Mouse (Mus musculus): ENCODE data around the gene Vmn1r87.

The Vmn1r87 gene

GRCm38 (mm10) chr7:13140057-13140456 is at the start of gene Vmn1r87:
Gene Vmn1r87, minus strand, starts transcription at chr7:13140157.
- DNase-seq: no peak

GRCm38 (mm10) chr7:13159268-13159667 is 19.3 kb upstream of the Vmn1r87 start, which contains the start of gene Vmn1r88:
Gene Vmn1r88, plus strand, starts transcription at chr7:13159568.
- DNase-seq: no peak

GRCm38 (mm10) chr7:13137340-13137739 is 2.6 kb downstream of the Vmn1r87 start:
- no peak for DNase-seq

- DNase-seq: no peak
These were observed 8.1 kb downstream of the Vmn1r87 start for GRCm38 (mm10) chr7:13131856-13132255.

- peak; percentile 4 to 6 for DNase-seq
These were observed 16.3 kb downstream of the Vmn1r87 start for GRCm38 (mm10) chr7:13123554-13124153.

- DNase-seq: no peak
These were observed 20.1 kb downstream of the Vmn1r87 start, which contains the start of gene Vmn1r86 for GRCm38 (mm10) chr7:13119817-13120216. Gene Vmn1r86, minus strand, starts transcription at chr7:13119917.

- no peak for DNase-seq
These were observed 44.9 kb downstream of the Vmn1r87 start, which contains the start of gene Vmn1r85 for GRCm38 (mm10) chr7:13095073-13095472. Gene Vmn1r85, minus strand, starts transcription at chr7:13095173.
